Mouse (Mus musculus): ENCODE results near the gene Col3a1. TPM values are rescaled to one million over a fixed set of nuclear protein-coding genes. Genes with fewer than 3 reads are reported as not detected.

Col3a1 gene
- polyA plus RNA-seq, 1 experiment, result 0.02 TPM

DNA sequence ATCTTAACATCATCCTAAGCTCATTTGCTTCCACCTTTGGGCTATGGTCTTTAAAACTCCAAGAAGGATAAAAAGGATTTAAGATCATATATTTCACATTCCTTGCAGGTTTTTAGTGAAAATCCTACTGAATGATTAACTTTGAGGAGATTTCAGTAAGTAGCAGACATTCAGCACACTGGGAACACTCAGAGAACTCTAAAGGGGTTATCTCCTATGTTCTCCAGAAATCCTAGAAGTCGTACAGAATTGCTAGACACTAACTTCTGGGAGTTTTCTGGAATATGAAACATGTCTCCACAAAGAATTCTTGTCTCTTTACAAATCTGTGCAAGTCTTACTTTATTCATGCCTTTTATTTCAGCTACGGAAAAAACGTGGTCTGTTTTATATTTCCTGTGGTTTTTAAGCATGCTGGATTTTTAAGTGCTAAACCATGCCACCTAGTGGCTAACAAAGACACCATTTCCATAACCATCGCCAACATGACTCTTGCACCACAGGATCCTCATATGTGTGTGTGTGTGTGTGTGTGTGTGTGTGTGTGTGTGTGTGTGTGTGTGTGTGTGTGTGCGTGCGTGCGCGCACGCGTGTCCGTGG lies 2.5 kb downstream of the Col3a1 start:
- H3K4me1 ChIP-seq (ENCODE audit: control insufficient read depth), result no peaks in the 10 kb centered on the region
- no peaks in the 10 kb centered on the region for H3K27me3 ChIP-seq (ENCODE audit: control insufficient read depth)
- no peaks in the 10 kb centered on the region for H3K36me3 ChIP-seq (ENCODE audit: control insufficient read depth)
- TF ChIP-seq GATA1 (IDR thresholded peaks at IDR 0.05; ENCODE audit: low read length), result no peak
- no peak for TF ChIP-seq TAL1 (IDR thresholded peaks at IDR 0.05; ENCODE audit: low read length)
- H3K4me3 ChIP-seq (replicated peaks), result no peak overlapping the region
- no peaks in the 10 kb centered on the region for H3K9me3 ChIP-seq (ENCODE audit: control insufficient read depth, low read length)

DNA sequence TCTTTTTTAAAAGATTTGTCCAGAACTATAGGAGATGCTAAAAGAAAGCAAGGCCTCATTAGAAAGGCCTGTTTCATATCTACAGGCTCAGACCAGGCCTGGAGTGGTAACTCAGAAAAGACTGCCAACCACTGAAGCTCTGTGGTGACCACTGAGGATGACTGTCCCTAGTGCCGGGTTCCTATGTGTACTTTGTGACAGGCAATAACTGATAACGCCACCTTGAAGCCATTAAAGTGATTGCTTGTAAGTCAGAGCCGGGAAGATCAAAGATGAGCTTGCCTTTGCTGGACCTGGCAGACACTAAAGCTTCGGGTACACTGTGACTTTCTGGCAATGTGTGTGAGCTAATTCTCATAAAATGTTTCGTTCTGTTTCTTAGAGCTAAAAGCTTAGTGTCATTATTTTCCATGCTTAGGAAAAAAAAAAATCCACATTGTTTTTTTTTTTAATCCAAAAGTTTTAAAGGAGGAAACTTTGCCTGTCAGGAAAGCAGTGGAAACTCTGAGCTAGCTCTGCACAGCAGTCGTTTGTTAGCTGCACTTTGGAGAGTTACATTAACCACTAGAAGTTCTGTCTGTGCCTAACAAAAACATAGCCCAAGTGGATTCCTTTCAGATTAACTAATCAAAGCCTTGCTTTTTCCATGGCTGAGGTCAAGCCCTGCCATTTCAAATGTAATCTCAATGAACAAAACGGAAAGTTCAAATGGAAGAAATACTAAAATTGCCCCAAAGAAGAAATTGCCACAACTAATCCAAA lies 4.6 kb downstream of the Col3a1 start:
- Histone ChIP-seq H3K4me3 (replicated peaks) (no peak overlapping the region), H3K27me3 (ENCODE audit: control insufficient read depth) (no peaks in the 10 kb centered on the region), H3K9me3 (ENCODE audit: control insufficient read depth, low read length) (no peaks in the 10 kb centered on the region), H3K36me3 (ENCODE audit: control insufficient read depth) (no peaks in the 10 kb centered on the region), H3K4me1 (ENCODE audit: control insufficient read depth) (no peaks in the 10 kb centered on the region)
- TF ChIP-seq TAL1 (IDR thresholded peaks at IDR 0.05; ENCODE audit: low read length) (no peak), GATA1 (IDR thresholded peaks at IDR 0.05; ENCODE audit: low read length) (no peak)

DNA sequence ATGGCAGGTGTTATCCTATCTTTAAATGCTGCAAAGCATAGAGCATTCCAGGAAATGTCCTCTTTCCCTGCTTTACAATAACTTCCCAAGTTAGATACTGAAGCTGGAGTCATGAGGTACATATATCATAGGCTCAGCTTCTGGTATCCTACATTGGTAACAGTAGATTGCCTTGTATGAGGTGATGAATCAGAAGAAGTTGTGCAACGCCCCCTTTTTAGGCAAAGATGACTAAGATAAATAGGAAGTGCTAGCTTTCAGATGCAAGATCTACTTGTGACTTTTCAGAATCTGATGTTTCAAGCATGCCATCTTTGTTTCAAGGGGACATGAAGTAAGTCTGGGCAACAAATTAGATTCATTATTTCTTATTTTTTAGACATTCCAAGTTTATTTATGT lies 6.9 kb downstream of the Col3a1 start:
- Histone ChIP-seq H3K4me1 (ENCODE audit: control insufficient read depth) (no peaks in the 10 kb centered on the region), H3K9me3 (ENCODE audit: control insufficient read depth, low read length) (no peaks in the 10 kb centered on the region)
- TF ChIP-seq TAL1 (IDR thresholded peaks at IDR 0.05; ENCODE audit: low read length) (no peak), GATA1 (IDR thresholded peaks at IDR 0.05; ENCODE audit: low read length) (no peak)

DNA sequence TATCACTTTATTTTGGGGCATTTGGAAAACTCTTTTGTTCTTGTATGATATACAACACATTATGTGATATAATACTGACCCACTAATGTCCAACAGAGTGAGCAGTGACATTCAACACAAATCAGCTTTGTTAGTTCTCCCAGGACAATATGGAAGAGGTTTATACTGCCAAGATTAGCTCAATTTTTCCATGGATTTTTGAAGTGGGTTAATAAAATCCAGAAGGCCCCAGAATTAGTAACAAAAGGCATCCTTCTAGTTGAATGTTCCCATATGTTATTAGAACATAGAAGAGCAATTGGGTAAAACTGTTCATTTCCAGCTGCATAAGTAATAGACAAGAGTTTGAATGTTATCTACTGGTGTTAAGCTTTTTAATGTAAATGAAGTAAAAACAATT lies 9.5 kb downstream of the Col3a1 start:
- Histone ChIP-seq H3K27me3 (ENCODE audit: control insufficient read depth) (no peaks in the 10 kb centered on the region), H3K9me3 (ENCODE audit: control insufficient read depth, low read length) (no peaks in the 10 kb centered on the region), H3K4me1 (ENCODE audit: control insufficient read depth) (no peaks in the 10 kb centered on the region), H3K4me3 (replicated peaks) (no peak overlapping the region), H3K36me3 (ENCODE audit: control insufficient read depth) (no peaks in the 10 kb centered on the region)
- TF ChIP-seq GATA1 (IDR thresholded peaks at IDR 0.05; ENCODE audit: low read length) (no peak), TAL1 (IDR thresholded peaks at IDR 0.05; ENCODE audit: low read length) (no peak)

More for the DNA sequence above, 6.9 kb downstream of the Col3a1 start:
- no peaks in the 10 kb centered on the region for H3K36me3 ChIP-seq (ENCODE audit: control insufficient read depth)
- no peaks in the 10 kb centered on the region for H3K27me3 ChIP-seq (ENCODE audit: control insufficient read depth)
- H3K4me3 ChIP-seq (replicated peaks), result no peak overlapping the region

DNA sequence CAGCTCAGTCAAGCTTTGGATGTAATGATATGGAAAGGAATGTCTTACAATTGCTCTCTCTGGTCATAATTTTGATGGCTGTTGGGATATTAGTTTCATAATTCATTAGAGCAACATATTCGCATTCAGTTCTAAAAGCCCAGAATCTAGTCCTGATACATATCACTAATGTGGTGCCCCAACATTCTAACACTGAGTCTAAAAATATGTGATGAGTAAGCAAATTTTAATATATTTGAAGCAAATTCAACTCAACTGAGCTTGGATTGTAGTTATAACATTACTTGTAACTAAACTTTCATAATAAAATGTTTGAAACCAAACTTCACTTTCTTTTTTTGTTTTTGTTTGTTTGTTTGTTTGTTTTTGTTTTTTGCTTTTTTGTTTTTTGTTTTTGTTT lies 17.8 kb downstream of the Col3a1 start:
- no peaks in the 10 kb centered on the region for H3K27me3 ChIP-seq (ENCODE audit: control insufficient read depth)
- no peaks in the 10 kb centered on the region for H3K4me1 ChIP-seq (ENCODE audit: control insufficient read depth)
- TF ChIP-seq TAL1 (IDR thresholded peaks at IDR 0.05; ENCODE audit: low read length) (no peak), GATA1 (IDR thresholded peaks at IDR 0.05; ENCODE audit: low read length) (no peak)
- no peaks in the 10 kb centered on the region for H3K9me3 ChIP-seq (ENCODE audit: control insufficient read depth, low read length)
- H3K4me3 ChIP-seq (replicated peaks), result no peak overlapping the region
- H3K36me3 ChIP-seq (ENCODE audit: control insufficient read depth), result no peaks in the 10 kb centered on the region

DNA sequence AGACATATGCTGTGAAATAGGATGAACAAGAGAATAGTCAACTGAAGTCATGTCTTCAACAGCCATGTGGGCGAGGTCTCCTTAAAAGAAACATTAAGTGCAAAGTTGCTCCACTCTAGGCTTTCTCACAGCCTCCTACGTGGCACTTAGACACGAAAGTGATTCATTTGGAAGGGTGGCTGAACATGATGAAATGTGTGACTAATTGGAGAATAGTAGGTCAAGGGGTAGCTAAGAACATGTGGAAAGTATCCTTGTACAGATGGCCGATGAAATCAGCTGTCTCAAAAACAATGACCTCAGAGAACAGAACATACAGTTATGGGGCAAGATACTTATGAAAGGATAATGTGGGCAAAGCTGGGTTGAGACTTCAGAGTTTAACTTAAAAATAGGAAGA lies 44.6 kb downstream of the Col3a1 start:
- no peaks in the 10 kb centered on the region for H3K27me3 ChIP-seq (ENCODE audit: control insufficient read depth)
- H3K9me3 ChIP-seq (ENCODE audit: control insufficient read depth, low read length), result no peaks in the 10 kb centered on the region
- no peaks in the 10 kb centered on the region for H3K4me1 ChIP-seq (ENCODE audit: control insufficient read depth)
- no peak for TF ChIP-seq GATA1 (IDR thresholded peaks at IDR 0.05; ENCODE audit: low read length)
- TF ChIP-seq TAL1 (IDR thresholded peaks at IDR 0.05; ENCODE audit: low read length), result no peak
- H3K36me3 ChIP-seq (ENCODE audit: control insufficient read depth), result no peaks in the 10 kb centered on the region
- no peak overlapping the region for H3K4me3 ChIP-seq (replicated peaks)

DNA sequence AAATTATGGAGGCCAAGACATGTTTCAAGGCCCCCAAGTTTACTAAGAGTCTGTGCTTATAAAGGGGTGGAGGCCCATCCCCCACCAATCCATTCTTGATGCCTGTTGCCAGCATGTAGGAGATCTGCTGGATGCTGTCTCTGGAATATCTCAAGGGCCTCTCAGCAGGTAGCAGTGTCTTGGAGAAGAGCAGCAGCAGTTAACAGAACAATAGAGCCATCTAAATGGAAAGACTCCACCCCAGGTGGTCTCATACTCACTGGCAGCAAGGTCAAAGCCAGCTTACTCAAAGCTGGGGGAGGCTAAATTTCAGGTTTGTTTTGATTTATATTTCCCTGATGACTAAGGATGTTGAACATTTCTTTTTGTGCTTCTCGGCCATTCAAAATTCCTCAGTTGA lies 46.7 kb downstream of the Col3a1 start:
- TF ChIP-seq GATA1 (IDR thresholded peaks at IDR 0.05; ENCODE audit: low read length) (no peak), TAL1 (IDR thresholded peaks at IDR 0.05; ENCODE audit: low read length) (no peak)

DNA sequence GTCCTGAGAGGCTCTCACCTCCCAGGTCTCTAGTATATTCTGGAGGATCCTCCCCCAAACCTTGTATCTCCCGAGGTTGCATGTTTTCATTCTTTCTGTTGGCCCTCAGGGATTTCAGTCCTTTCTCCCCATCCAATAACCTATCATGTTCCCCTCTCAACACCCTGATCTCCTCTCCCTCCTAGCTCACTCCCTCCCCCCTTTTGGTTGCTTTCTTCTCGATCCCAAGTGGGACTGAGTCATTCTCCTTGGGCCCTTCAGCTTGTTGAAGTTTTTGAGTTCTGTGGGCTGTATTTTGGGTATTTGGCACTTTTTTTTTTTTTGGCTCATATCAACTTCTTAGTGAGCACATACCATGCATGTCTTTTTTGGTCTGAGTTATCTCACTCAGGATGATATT lies 47.8 kb downstream of the Col3a1 start:
- H3K36me3 ChIP-seq (ENCODE audit: control insufficient read depth), result no peaks in the 10 kb centered on the region
- no peaks in the 10 kb centered on the region for H3K9me3 ChIP-seq (ENCODE audit: control insufficient read depth, low read length)
- H3K4me1 ChIP-seq (ENCODE audit: control insufficient read depth), result no peaks in the 10 kb centered on the region
- H3K4me3 ChIP-seq (replicated peaks), result no peak overlapping the region
- no peaks in the 10 kb centered on the region for H3K27me3 ChIP-seq (ENCODE audit: control insufficient read depth)
- no peak for TF ChIP-seq TAL1 (IDR thresholded peaks at IDR 0.05; ENCODE audit: low read length)
- TF ChIP-seq GATA1 (IDR thresholded peaks at IDR 0.05; ENCODE audit: low read length), result no peak

More for the DNA sequence above, 46.7 kb downstream of the Col3a1 start:
- Histone ChIP-seq H3K4me1 (ENCODE audit: control insufficient read depth) (no peaks in the 10 kb centered on the region), H3K27me3 (ENCODE audit: control insufficient read depth) (no peaks in the 10 kb centered on the region), H3K36me3 (ENCODE audit: control insufficient read depth) (no peaks in the 10 kb centered on the region), H3K9me3 (ENCODE audit: control insufficient read depth, low read length) (no peaks in the 10 kb centered on the region), H3K4me3 (replicated peaks) (no peak overlapping the region)

DNA sequence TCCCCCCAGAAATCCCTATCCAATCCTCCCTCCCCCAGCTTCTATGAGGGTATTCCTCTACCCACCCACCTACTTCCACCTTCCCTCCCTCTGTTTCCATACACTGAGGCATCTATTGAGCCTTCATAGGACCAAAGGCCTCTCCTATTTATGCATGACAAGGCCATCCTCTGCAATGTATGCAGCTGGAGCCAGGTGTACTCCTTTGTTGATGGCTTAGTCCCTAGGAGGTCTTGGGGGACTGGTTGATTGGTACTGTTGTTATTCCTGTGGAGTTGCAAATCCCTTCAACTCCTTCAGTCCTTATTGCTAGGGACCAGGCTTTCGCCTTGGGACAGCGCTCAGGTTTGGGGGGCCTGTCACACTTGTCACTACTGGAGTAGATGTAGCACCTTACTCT lies 48.3 kb downstream of the Col3a1 start:
- H3K4me1 ChIP-seq (ENCODE audit: control insufficient read depth), result no peaks in the 10 kb centered on the region
- H3K4me3 ChIP-seq (replicated peaks), result no peak overlapping the region
- no peaks in the 10 kb centered on the region for H3K27me3 ChIP-seq (ENCODE audit: control insufficient read depth)
- no peak for TF ChIP-seq TAL1 (IDR thresholded peaks at IDR 0.05; ENCODE audit: low read length)
- TF ChIP-seq GATA1 (IDR thresholded peaks at IDR 0.05; ENCODE audit: low read length), result no peak
- H3K9me3 ChIP-seq (ENCODE audit: control insufficient read depth, low read length), result no peaks in the 10 kb centered on the region
- no peaks in the 10 kb centered on the region for H3K36me3 ChIP-seq (ENCODE audit: control insufficient read depth)

Measured in erythroblast, embryonic 14.5 days (primary cell).